Mouse (Mus musculus) cerebellum, adult 2 months (tissue): Measurements from ENCODE around the gene Ube2cbp.

Experiments
- CTCF ChIP-seq: fragments of 200-500 bp; IDR thresholded peaks from 2 replicates; pipeline ENCODE4 v1.5.1; 2011; ENCODE audit warnings: low read depth, mild to moderate bottlenecking, control low read depth, low read length, moderate library complexity, borderline replicate concordance; ENCODE audit not compliant: insufficient read depth
- POLR2A ChIP-seq: fragments of 200-500 bp; IDR thresholded peaks from 2 replicates; pipeline ENCODE4 v1.6.1; 2011; ENCODE audit warnings: low read length, control low read depth, borderline replicate concordance; ENCODE audit not compliant: insufficient read depth

DNA sequence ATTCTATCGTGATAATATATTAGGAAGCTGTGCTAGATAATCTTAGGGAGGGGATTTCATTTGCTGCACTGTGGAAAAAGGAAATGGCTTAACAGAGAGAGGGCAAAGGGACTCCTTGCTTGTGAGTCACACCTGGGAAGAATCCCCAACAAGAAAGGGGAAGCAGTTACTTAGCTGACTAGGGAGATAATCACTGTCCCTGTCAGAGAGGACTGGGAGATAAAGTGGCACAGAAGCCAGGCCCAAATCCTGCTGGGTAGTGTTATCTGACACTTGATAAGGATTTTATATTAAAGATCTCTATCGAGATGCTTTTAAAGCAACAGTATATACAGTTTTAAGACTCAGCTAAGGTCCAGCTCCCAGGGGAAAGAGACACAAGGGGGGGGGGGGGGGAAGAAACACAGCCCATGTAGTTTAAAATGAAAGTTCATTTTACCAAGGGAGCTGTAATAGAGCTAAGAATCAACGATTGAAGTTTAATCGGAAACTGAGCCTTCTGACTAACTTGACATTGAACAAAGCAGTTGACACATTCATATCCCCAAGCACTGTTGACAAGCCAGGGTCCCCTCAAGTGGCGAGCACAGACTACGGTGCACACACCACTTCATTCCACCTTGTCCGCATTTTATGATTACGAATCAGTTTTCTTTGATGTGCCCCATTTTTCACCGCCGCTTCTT is 184.1 kb downstream of the Ube2cbp start:
- TF ChIP-seq CTCF = no peak
- no peak for TF ChIP-seq POLR2A
